8 mouse cellular contexts compared by ENCODE assay signal in the genomic region with DNA sequence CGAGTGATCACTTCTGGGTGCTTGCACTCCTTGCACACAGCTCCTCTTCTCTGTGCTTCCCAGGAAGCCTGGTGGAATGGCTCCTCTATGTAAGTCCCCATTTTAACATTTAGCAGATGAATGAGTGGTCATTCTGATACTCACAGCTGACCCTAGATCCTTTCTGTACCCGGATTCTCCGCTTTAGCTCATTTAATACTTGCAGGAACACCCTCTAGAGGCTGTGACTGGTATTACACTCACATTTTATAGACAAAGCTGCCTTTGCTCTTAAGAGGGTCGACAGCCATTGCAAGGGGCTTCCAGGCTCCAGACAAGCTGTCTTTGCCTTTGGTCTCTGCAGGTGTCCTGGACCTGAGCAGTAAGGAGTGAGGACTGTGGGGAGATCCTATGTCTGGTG. TPM values are rescaled to one million over a fixed set of nuclear protein-coding genes. Genes with fewer than 3 reads are reported as not detected.
DNase-seq lines count a peak whose midpoint lies in the region; ATAC-seq and TF ChIP-seq lines count a peak whose summit lies in the region.

No protein-coding gene starts in this region.

- H3K4me2 ChIP-seq in embryonic facial prominence, embryonic 13.5 days: peak overlapping the region; percentile 65
- 0 out of 2 replicates have a peak overlapping the region, but pooled peaks have one; percentile 56 for H3K4me2 ChIP-seq in limb, embryonic 14.5 days (replicated peaks; ENCODE audit: low read depth, low read length, severe bottlenecking)

- 28% methylated on average over 4 of the region's 4 CpGs for WGBS in kidney, adult 2 months
- WGBS in embryonic facial prominence, embryonic 13.5 days: 24% methylated on average over 4 of the region's 4 CpGs
- 30% methylated on average over 4 of the region's 4 CpGs for WGBS in limb, embryonic 14.5 days

- no peak overlapping the region for H3K27ac ChIP-seq in kidney, adult 2 months (ENCODE audit: insufficient read depth, low read depth, low read length)
- no peak overlapping the region for H3K27ac ChIP-seq in embryonic facial prominence, embryonic 13.5 days
- no peak overlapping the region for H3K27ac ChIP-seq in limb, embryonic 14.5 days (replicated peaks; ENCODE audit: low read depth, low read length)

- no peak overlapping the region for H3K4me3 ChIP-seq in kidney, adult 2 months (ENCODE audit: insufficient read depth, low read depth, low read length)
- no peak overlapping the region for H3K4me3 ChIP-seq in embryonic facial prominence, embryonic 13.5 days
- H3K4me3 ChIP-seq in limb, embryonic 14.5 days (replicated peaks; ENCODE audit: low read length): no peak overlapping the region

- no peaks in the 10 kb centered on the region for H3K36me3 ChIP-seq in kidney, adult 2 months (ENCODE audit: control insufficient read depth, insufficient read depth, low read length)
- 0 out of 2 replicates have a peak, but pooled peaks cover 4% of the 10 kb centered on the region for H3K36me3 ChIP-seq in embryonic facial prominence, embryonic 13.5 days
- no peaks in the 10 kb centered on the region; the same call in 1 of the 2 replicates for H3K36me3 ChIP-seq in limb, embryonic 14.5 days (ENCODE audit: control insufficient read depth, insufficient read depth, low read length)

- TF ChIP-seq POLR2A in kidney, adult 2 months (IDR thresholded peaks at IDR 0.05; ENCODE audit: low read depth, low read length): no peak
- no peak for TF ChIP-seq POLR2A in limb, embryonic 14.5 days (IDR thresholded peaks at IDR 0.05; ENCODE audit: borderline replicate concordance, extremely low read depth, insufficient read depth, insufficient read length)

- no peaks in the 10 kb centered on the region for H3K27me3 ChIP-seq in kidney, adult 2 months (replicated peaks; ENCODE audit: control insufficient read depth, insufficient read depth, low read length)
- no peaks in the 10 kb centered on the region for H3K27me3 ChIP-seq in embryonic facial prominence, embryonic 13.5 days
- H3K27me3 ChIP-seq in limb, embryonic 14.5 days (ENCODE audit: control insufficient read depth, insufficient read depth, low read length): no peaks in the 10 kb centered on the region

- peak; percentile 42 for DNase-seq in kidney, adult 2 months
- DNase-seq in kidney, postnatal 14 days: no peak
- DNase-seq in MN1 (ENCODE audit: low spot score): peak; percentile 82
- DNase-seq in limb, embryonic 14.5 days (ENCODE audit: low spot score): peak; percentile 40
- peak; percentile 88 for DNase-seq in retina, postnatal 1 day
- DNase-seq in ovary, postnatal 36 days (ENCODE audit: low spot score): no peak

- H3K9ac ChIP-seq in embryonic facial prominence, embryonic 13.5 days: no peak overlapping the region
- no peak overlapping the region for H3K9ac ChIP-seq in limb, embryonic 14.5 days (ENCODE audit: low read depth, low read length, severe bottlenecking)

- no peak for ATAC-seq in embryonic facial prominence, embryonic 13.5 days (ENCODE audit: insufficient number of reproducible peaks, insufficient read depth, low FRiP score, low TSS enrichment, low read depth)
- no peak for ATAC-seq in limb, embryonic 14.5 days (ENCODE audit: low FRiP score, low read depth)
- ATAC-seq in activated CD4-positive, CD25-positive, alpha-beta regulatory T cell, adult 4 months: no peak

- peak; percentile 30; the same call in 1 of the 2 replicates for TF ChIP-seq CTCF in kidney, adult 2 months (conservative IDR thresholded peaks at IDR 0.05; ENCODE audit: insufficient read depth, insufficient read length, low read depth, low read length)

- H3K9me3 ChIP-seq in embryonic facial prominence, embryonic 13.5 days: no peaks in the 10 kb centered on the region
- H3K9me3 ChIP-seq in limb, embryonic 14.5 days (ENCODE audit: control insufficient read depth, low read length): no peaks in the 10 kb centered on the region

- no peaks in the 10 kb centered on the region; the same call in 1 of the 2 replicates for H3K4me1 ChIP-seq in kidney, adult 2 months (ENCODE audit: control insufficient read depth, insufficient read depth, low read length)
- peaks cover 12% of the 10 kb centered on the region for H3K4me1 ChIP-seq in embryonic facial prominence, embryonic 13.5 days
- H3K4me1 ChIP-seq in limb, embryonic 14.5 days (ENCODE audit: control insufficient read depth, insufficient read depth, low read length): 0 out of 2 replicates have a peak, but pooled peaks cover 2% of the 10 kb centered on the region

RNA-seq across cellular contexts. Expression of gene Hmcn2, which starts 14.9 kb away (rescaled TPM):
- polyA plus RNA-seq in kidney, adult 2 months (2012; rRNA removed): 14.3 and 16.4 TPM in 2 replicates
- 0.22 TPM in 1 of 2 replicates, not detected in the other for polyA plus RNA-seq in embryonic facial prominence, embryonic 13.5 days (2015; fragmentation: Nextera tagmentation; extraction: Ambion mirVana)
- polyA plus RNA-seq in limb, embryonic 14.5 days (2012; rRNA removed): 0.56 and 0.70 TPM in 2 replicates
- polyA plus RNA-seq in limb, embryonic 14.5 days (2014; fragmentation: Nextera tagmentation; extraction: Ambion mirVana): 0.12 and 0.23 TPM in 2 replicates
- polyA plus RNA-seq in activated CD4-positive, CD25-positive, alpha-beta regulatory T cell, adult 4 months (2017; shearing (Covaris generic)): under 1 TPM; 0.48 to 0.53 TPM

RNA-seq across cellular contexts. Expression of gene Ncs1, which starts 53.6 kb away (rescaled TPM):
- polyA plus RNA-seq in kidney, adult 2 months (2012; rRNA removed): 3.5 and 3.9 TPM in 2 replicates
- 45.7 and 47.9 TPM in 2 replicates for polyA plus RNA-seq in embryonic facial prominence, embryonic 13.5 days (2015; fragmentation: Nextera tagmentation; extraction: Ambion mirVana)
- 20.5 and 27.3 TPM in 2 replicates for polyA plus RNA-seq in limb, embryonic 14.5 days (2012; rRNA removed)
- 45.1 and 46.2 TPM in 2 replicates for polyA plus RNA-seq in limb, embryonic 14.5 days (2014; fragmentation: Nextera tagmentation; extraction: Ambion mirVana)
- polyA plus RNA-seq in activated CD4-positive, CD25-positive, alpha-beta regulatory T cell, adult 4 months (2017; shearing (Covaris generic)): 1 to 10 TPM in 1 of 2 experiments, under 1 TPM in 1; 0.53 to 1.4 TPM

Comparison
In these comparisons a context has a peak if more than half of its experiments do, and no peak if none do; other contexts are left out.
1. DNase-seq: peak in kidney, adult 2 months (single experiment), MN1 (single experiment), limb, embryonic 14.5 days (single experiment) and retina, postnatal 1 day (single experiment); none in kidney, postnatal 14 days (single experiment) and ovary, postnatal 36 days (single experiment).